Mouse (Mus musculus): Measurements from ENCODE around the gene Hoxb6. TPM values are rescaled to one million over a fixed set of nuclear protein-coding genes. Genes with fewer than 3 reads are reported as not detected.

Hoxb6 gene
- polyA plus RNA-seq, 1 experiment from 2014 or later, result 0.90 TPM

GRCm38 (mm10) chr11:96267021-96267920 is 25.0 kb upstream of the Hoxb6 start:
- no peak overlapping the region for H3K27ac ChIP-seq (ENCODE audit: low read depth, low read length)
- H3K4me3 ChIP-seq (ENCODE audit: low read depth, low read length), result no peak overlapping the region
- peaks cover 5% of the 10 kb centered on the region for H3K4me1 ChIP-seq (ENCODE audit: control insufficient read depth, insufficient read depth, low read length)
- H3K27me3 ChIP-seq (ENCODE audit: control insufficient read depth, insufficient read depth, low read length), result peaks cover 97% of the 10 kb centered on the region
- H3K9me3 ChIP-seq (replicated peaks; ENCODE audit: control insufficient read depth, low read length), result no peaks in the 10 kb centered on the region
- ATAC-seq (replicated peaks; ENCODE audit: insufficient number of reproducible peaks, low FRiP score, low TSS enrichment), result no peak
- H3K9ac ChIP-seq (ENCODE audit: low read depth, low read length), result no peak overlapping the region
- WGBS (ENCODE audit: insufficient replicate concordance), result 18% methylated on average over 7 of the region's 7 CpGs
- H3K4me2 ChIP-seq, result no peak overlapping the region
- H3K36me3 ChIP-seq (ENCODE audit: control insufficient read depth, insufficient read depth, low read length), result no peaks in the 10 kb centered on the region

DNA sequence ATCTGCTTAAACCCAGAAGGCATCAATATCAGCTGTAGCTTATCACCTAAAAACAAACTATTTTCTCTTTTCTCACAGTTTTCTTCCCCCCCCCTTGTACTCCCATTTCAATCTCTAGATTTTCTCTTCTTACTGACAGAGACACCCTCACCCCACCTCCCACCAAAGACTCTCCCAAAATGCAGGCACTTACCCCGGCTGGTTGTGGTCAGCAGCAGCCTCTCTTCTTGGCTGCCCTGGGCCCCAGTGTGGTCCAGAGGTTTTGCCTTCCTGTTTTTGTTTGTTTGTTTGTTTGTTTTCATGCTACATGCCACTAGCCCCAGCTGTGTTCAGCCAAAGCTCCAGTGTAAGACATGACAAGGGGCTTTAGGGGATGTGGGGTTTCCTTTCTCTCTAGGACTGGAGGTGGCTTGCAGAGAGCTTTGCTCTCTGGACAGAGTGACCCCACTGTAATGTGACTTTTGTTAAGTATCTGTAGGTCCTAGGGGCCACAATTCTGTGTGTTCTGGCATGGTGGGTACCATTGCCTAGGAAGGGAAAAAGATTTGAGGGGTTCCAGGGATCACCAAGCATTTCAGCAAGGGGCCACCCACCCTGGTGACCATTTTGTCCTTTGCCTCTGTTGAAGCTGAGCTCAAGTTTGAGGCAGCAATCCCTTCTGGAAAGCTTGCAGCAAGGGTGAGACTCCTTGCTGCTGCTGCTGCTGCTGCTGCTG is 24.1 kb upstream of the Hoxb6 start:
- no peak overlapping the region for H3K4me3 ChIP-seq (ENCODE audit: low read depth, low read length)
- H3K4me2 ChIP-seq, result no peak overlapping the region
- peaks cover 97% of the 10 kb centered on the region for H3K27me3 ChIP-seq (ENCODE audit: control insufficient read depth, insufficient read depth, low read length)
- peaks cover 5% of the 10 kb centered on the region for H3K4me1 ChIP-seq (ENCODE audit: control insufficient read depth, insufficient read depth, low read length)
- ATAC-seq (replicated peaks; ENCODE audit: insufficient number of reproducible peaks, low FRiP score, low TSS enrichment), result no peak
- H3K9ac ChIP-seq (ENCODE audit: low read depth, low read length), result no peak overlapping the region
- no peaks in the 10 kb centered on the region for H3K9me3 ChIP-seq (replicated peaks; ENCODE audit: control insufficient read depth, low read length)
- no peak overlapping the region for H3K27ac ChIP-seq (ENCODE audit: low read depth, low read length)
- WGBS (ENCODE audit: insufficient replicate concordance), result 4% methylated on average over 1 of the region's 1 CpGs
- H3K36me3 ChIP-seq (ENCODE audit: control insufficient read depth, insufficient read depth, low read length), result no peaks in the 10 kb centered on the region

DNA sequence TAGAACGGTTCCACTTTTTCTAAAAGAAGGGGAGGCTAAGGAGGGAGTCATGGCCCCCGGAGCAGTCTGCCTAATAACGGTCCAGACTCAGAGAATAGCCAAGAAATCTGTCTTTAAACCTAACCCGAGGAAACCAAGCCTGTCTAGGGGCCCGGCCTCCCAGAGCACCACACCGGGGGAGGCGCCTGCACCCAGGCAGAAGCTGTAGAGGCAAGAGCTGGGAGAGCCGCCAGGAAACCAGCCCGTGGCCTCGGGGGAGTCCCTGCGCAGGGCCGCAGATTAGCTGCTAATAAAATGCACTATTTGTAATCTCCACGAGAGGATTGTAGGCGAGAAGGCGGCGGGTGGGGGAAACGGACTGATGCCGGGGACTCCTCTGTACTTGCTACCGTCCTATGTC is 22.4 kb upstream of the Hoxb6 start:
- under 1% methylated on average over 19 of the region's 19 CpGs for WGBS (ENCODE audit: insufficient replicate concordance)
- Histone ChIP-seq H3K27me3 (ENCODE audit: control insufficient read depth, insufficient read depth, low read length) (peaks cover 97% of the 10 kb centered on the region), H3K4me1 (ENCODE audit: control insufficient read depth, insufficient read depth, low read length) (peaks cover 5% of the 10 kb centered on the region), H3K27ac (ENCODE audit: low read depth, low read length) (no peak overlapping the region), H3K4me3 (ENCODE audit: low read depth, low read length) (no peak overlapping the region), H3K9ac (ENCODE audit: low read depth, low read length) (no peak overlapping the region), H3K4me2 (no peak overlapping the region), H3K36me3 (ENCODE audit: control insufficient read depth, insufficient read depth, low read length) (no peaks in the 10 kb centered on the region), H3K9me3 (replicated peaks; ENCODE audit: control insufficient read depth, low read length) (no peaks in the 10 kb centered on the region)
- no peak for ATAC-seq (replicated peaks; ENCODE audit: insufficient number of reproducible peaks, low FRiP score, low TSS enrichment)

DNA sequence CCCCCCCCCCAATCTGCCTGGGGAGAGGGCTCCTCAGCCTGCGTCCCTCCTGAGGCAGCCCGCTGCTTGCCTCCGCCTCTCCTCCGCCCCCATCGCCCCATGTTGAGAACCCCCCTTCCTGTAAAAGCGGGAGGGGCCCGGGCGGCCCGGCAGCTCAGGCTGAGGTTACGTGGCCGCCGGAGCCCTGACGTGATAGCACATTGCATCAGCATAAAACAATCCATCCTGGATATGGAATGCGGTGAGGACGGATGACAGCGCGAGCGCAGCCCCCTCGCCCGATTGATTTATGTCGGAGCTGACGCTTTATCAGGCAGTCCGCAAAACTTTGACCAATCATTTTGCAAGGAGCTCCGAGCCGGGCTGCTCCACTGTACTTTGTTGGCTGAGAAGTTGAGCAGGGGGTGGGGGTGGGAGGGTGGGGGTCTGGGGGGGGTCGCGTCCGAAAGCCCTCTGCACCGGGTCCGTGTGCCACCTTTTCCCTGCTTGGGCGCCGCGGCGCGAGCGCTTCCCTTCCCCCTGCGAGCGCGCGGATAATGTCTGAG is 21.2 kb upstream of the Hoxb6 start, which contains the start of gene Hoxb9:
Gene Hoxb9 (plus strand): TSS at position 462 of the 545 bp plus-strand sequence.
- Histone ChIP-seq H3K9ac (ENCODE audit: low read depth, low read length) (no peak within 1 kb of the TSS), H3K27me3 (ENCODE audit: control insufficient read depth, insufficient read depth, low read length) (peaks cover 97% of the 10 kb centered on the region), H3K4me1 (ENCODE audit: control insufficient read depth, insufficient read depth, low read length) (peaks cover 5% of the 10 kb centered on the region), H3K4me3 (ENCODE audit: low read depth, low read length) (peak within 1 kb of the TSS; percentile 30), H3K9me3 (replicated peaks; ENCODE audit: control insufficient read depth, low read length) (no peaks in the 10 kb centered on the region), H3K27ac (ENCODE audit: low read depth, low read length) (no peak within 1 kb of the TSS), H3K36me3 (ENCODE audit: control insufficient read depth, insufficient read depth, low read length) (no peaks in the 10 kb centered on the region), H3K4me2 (peak within 1 kb of the TSS; percentile 41)
- WGBS (ENCODE audit: insufficient replicate concordance), result under 1% methylated on average over 40 of the region's 40 CpGs
- no peak for ATAC-seq (replicated peaks; ENCODE audit: insufficient number of reproducible peaks, low FRiP score, low TSS enrichment)

GRCm38 (mm10) chr11:96271541-96272011 is 20.7 kb upstream of the Hoxb6 start:
- Histone ChIP-seq H3K9me3 (replicated peaks; ENCODE audit: control insufficient read depth, low read length) (no peaks in the 10 kb centered on the region), H3K36me3 (ENCODE audit: control insufficient read depth, insufficient read depth, low read length) (no peaks in the 10 kb centered on the region), H3K9ac (ENCODE audit: low read depth, low read length) (no peak overlapping the region), H3K4me3 (ENCODE audit: low read depth, low read length) (peak overlapping the region; percentile 30), H3K4me2 (peak overlapping the region; percentile 41), H3K4me1 (ENCODE audit: control insufficient read depth, insufficient read depth, low read length) (peaks cover 5% of the 10 kb centered on the region), H3K27me3 (ENCODE audit: control insufficient read depth, insufficient read depth, low read length) (peaks cover 97% of the 10 kb centered on the region), H3K27ac (ENCODE audit: low read depth, low read length) (no peak overlapping the region)
- ATAC-seq (replicated peaks; ENCODE audit: insufficient number of reproducible peaks, low FRiP score, low TSS enrichment), result no peak
- under 1% methylated on average over 52 of the region's 52 CpGs for WGBS (ENCODE audit: insufficient replicate concordance)

DNA sequence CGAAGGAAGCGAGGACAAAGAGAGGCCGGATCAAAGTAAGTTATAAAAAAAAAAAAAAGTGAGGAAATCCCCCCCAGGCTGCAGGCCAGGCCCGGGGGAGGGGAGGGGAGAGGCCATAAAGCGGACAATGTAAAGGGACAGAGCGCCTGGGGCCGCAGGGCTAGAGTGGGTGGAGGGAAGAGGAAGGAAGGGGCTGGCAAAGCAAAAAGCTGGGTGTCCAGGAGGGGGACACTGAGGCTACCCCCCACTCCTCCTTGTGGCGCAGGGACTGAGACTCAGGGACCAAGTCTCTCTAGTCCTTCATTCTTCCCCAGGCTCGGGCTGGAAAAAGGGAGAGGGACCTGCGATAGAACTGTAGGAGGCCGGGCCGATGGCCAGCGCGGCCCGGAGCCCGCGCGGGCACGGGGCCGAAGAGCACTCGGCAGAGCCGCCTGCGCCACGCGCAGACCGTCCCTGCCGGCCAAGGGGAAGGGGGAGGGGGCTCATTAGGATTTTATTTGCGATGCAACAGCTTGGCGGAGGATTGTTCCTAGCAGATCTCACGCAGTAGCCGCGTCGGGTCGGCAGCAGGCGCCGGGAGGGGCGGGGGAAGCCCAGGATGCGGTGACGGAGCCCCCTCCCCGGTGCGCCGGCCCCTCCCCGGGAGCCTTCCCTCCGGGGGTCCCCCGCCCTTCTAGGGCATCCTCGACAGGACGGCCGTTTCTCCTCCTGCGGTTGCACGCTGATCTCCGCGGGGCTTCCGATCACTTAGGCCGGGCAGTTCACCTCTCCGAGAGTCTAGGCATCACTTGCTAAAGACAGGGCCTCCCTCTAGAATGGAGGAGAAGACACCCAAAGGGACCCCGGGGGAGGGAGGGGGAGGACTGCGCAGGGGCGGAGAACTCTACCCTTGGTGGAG is 20.0 kb upstream of the Hoxb6 start:
- peak overlapping the region; percentile 40 for H3K4me2 ChIP-seq
- WGBS (ENCODE audit: insufficient replicate concordance), result under 1% methylated on average over 57 of the region's 58 CpGs
- no peak overlapping the region for H3K9ac ChIP-seq (ENCODE audit: low read depth, low read length)
- ATAC-seq (replicated peaks; ENCODE audit: insufficient number of reproducible peaks, low FRiP score, low TSS enrichment), result no peak
- peak overlapping the region; percentile 30 for H3K4me3 ChIP-seq (ENCODE audit: low read depth, low read length)
- no peak overlapping the region for H3K27ac ChIP-seq (ENCODE audit: low read depth, low read length)
- no peaks in the 10 kb centered on the region for H3K9me3 ChIP-seq (replicated peaks; ENCODE audit: control insufficient read depth, low read length)
- peaks cover 5% of the 10 kb centered on the region for H3K4me1 ChIP-seq (ENCODE audit: control insufficient read depth, insufficient read depth, low read length)
- no peaks in the 10 kb centered on the region for H3K36me3 ChIP-seq (ENCODE audit: control insufficient read depth, insufficient read depth, low read length)
- H3K27me3 ChIP-seq (ENCODE audit: control insufficient read depth, insufficient read depth, low read length), result peaks cover 97% of the 10 kb centered on the region

DNA sequence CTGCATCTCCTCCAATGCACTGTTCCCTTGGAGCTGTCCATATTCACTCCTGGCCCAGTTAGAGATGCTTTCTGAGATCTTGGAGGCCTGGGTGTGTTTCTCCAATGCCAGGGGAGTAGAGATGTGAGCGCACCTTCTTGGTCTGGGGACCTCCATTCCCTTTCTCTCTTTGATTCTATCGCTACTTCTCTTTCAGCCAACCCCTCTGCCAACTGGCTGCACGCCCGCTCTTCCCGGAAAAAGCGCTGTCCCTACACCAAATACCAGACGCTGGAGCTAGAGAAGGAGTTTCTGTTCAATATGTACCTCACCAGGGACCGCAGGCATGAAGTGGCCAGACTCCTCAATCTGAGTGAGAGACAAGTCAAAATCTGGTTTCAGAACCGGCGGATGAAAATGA is 17.8 kb upstream of the Hoxb6 start:
- Histone ChIP-seq H3K27ac (ENCODE audit: low read depth, low read length) (no peak overlapping the region), H3K9me3 (replicated peaks; ENCODE audit: control insufficient read depth, low read length) (no peaks in the 10 kb centered on the region), H3K4me2 (no peak overlapping the region), H3K4me1 (ENCODE audit: control insufficient read depth, insufficient read depth, low read length) (peaks cover 5% of the 10 kb centered on the region), H3K9ac (ENCODE audit: low read depth, low read length) (no peak overlapping the region), H3K27me3 (ENCODE audit: control insufficient read depth, insufficient read depth, low read length) (peaks cover 98% of the 10 kb centered on the region), H3K4me3 (ENCODE audit: low read depth, low read length) (no peak overlapping the region), H3K36me3 (ENCODE audit: control insufficient read depth, insufficient read depth, low read length) (no peaks in the 10 kb centered on the region)
- no peak for ATAC-seq (replicated peaks; ENCODE audit: insufficient number of reproducible peaks, low FRiP score, low TSS enrichment)
- 5% methylated on average over 10 of the region's 10 CpGs for WGBS (ENCODE audit: insufficient replicate concordance)

DNA sequence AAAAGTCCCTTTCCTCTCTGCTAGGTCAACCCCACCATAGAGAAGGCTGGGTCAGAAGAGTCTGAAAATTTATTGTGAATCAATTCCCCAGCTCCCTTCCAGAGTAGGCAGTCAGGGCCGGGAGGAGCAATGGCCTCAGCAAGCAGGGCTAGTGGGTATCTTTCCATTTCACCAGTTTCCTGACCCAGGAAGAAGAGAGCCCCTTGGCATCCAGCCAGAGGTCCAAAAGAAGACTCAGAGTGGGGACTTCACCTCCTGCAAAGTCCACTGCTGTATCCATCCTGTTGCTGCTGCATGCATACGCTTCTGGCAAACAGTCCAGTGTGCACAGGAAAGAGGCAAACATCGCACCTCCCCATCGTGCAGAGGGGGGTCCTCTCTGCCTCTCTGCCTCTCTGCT is 16.4 kb upstream of the Hoxb6 start:
- ATAC-seq (replicated peaks; ENCODE audit: insufficient number of reproducible peaks, low FRiP score, low TSS enrichment), result no peak
- Histone ChIP-seq H3K4me3 (ENCODE audit: low read depth, low read length) (no peak overlapping the region), H3K4me1 (ENCODE audit: control insufficient read depth, insufficient read depth, low read length) (peaks cover 5% of the 10 kb centered on the region), H3K4me2 (no peak overlapping the region), H3K9me3 (replicated peaks; ENCODE audit: control insufficient read depth, low read length) (no peaks in the 10 kb centered on the region), H3K27ac (ENCODE audit: low read depth, low read length) (no peak overlapping the region), H3K36me3 (ENCODE audit: control insufficient read depth, insufficient read depth, low read length) (no peaks in the 10 kb centered on the region), H3K9ac (ENCODE audit: low read depth, low read length) (no peak overlapping the region), H3K27me3 (ENCODE audit: control insufficient read depth, insufficient read depth, low read length) (peaks cover 98% of the 10 kb centered on the region)
- WGBS (ENCODE audit: insufficient replicate concordance), result 15% methylated on average over 4 of the region's 4 CpGs
